Mouse (Mus musculus): ENCODE results near the gene Morn4.
A peak's percentile ranks its signal among the peaks of the same experiment; 100 is the strongest.
"Not testable (repeated sequence)": the region's sequence is repeated elsewhere in the genome, so short reads cannot be mapped to it uniquely, and the experiment has no call there.

Morn4 gene

DNA sequence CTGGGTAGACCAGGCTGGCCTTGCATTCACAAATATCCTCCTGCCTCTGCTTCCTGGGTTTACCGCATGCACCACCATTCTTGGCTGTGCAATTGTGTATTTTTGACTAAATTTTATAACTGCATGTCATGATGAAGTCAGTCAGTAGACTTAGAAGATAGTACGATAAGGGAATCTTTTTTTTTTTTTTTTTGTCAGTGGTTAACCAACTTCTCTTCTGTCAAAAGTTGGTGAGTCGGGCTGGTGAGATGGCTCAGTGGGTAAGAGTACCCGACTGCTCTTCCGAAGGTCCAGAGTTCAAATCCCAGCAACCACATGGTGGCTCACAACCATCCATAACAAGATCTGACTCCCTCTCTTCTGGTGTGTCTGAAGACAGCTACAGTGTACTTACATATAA, 4.5 kb downstream of the Morn4 start:
- DNase-seq, result not testable (repeated sequence)

DNA sequence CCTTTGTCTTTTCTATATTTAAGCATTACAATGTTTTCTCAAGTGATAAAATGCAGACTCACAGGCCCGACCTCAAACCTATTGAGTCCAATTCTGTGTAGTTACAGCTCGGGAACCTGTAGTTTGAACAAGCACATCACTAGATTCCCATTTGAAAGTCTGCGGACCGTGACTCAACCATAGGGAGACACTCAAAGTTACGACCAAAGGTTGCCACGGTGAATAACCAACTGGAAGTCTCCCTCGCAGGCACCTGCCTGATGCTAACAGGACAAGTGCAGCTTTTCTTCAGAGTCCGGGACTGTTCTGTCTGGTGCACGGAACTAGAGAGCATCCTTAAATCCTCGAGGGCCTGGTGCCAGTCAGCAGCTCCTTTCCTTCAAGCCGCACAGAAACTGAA, 5.7 kb downstream of the Morn4 start:
- DNase-seq, result no peak

GRCm38 (mm10) chr19:42079950-42080349, 6.2 kb downstream of the Morn4 start:
- peak in 1 of 2 experiments; percentile 56 for DNase-seq

DNA sequence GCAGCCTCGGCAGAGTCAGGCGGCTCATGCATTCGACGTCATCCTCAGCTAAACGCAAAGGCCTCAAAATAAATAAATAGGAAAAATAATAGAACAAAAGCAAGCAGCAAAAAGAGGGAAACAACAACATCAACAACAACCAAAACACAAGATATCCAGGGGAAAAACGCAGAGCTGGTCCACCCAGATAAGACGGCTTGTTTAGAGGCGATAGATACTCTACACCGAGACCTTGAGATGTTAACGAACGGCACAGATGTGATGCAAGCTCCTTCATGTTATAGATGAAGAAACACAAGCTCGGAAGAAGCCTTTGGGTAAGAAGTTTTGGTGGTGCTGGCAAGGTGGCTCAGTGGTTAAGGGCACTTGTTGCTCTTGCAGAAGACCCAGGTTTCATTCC, 7.2 kb downstream of the Morn4 start:
- DNase-seq, result no peak

GRCm38 (mm10) chr19:42078566-42078965, 7.6 kb downstream of the Morn4 start:
- DNase-seq, result no peak

DNA sequence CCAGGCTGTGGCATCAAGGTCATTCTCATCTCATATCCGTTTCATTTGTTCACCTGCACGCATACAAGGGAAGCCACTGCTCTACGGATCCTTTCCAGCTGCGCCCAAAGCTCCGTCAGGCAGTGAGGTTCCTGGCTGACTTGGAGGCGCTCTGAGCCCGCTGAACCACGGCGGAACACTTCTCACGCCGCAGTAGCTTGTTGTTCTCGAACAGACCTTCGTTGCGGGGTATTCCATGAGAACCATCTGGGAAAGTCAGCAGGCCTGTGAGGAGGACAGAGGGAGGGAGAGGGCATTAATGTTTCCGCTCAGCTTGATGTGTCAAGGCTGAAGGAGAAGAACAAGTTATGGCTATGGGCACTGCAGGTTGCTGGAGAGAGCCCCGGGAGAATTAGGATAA, 10.2 kb downstream of the Morn4 start:
- no peak for DNase-seq

DNA sequence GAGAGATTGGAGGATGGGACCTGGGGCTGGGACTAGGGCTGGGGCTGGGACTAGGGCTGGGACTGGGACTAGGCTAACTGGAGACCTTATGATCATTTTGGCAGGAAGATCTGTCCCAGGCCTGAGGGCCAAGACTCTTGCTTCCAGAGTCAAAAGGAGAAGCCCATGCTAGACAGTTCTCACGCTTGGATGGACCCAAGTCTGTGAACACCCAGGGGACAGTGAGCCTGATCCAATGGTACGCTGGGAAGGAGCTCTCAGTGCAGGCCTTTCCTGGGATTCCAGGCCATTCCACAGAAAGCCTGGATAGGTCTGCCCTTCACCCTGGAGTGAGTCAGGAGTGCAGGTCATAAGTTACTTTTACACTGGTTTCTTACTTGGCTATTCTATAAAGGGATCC, 11.1 kb downstream of the Morn4 start:
- no peak for DNase-seq

DNA sequence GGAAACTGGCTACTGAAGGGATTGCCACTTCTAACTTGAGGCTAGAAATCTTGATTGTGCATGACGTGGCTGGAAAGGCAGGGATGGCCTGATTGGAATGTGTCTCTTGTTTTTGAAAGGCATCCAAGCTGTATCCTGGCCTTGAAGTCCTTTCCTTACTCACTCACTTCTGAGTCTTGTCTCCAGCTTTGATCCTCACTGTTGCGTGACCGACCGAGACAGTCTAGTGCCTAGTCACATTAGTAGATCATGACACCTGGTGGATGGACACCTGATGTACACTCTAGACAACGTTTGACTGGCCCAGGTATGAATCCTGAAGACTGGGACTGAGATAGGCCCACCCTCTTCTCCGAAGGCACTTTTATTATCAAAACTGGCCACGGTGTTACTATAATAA, 13.4 kb downstream of the Morn4 start:
- DNase-seq, result peak; percentile 69 to 76

- DNase-seq, result peak; percentile 76 to 88
These were observed 14.1 kb downstream of the Morn4 start for GRCm38 (mm10) chr19:42071886-42072608.

GRCm38 (mm10) chr19:42071221-42071620, 14.9 kb downstream of the Morn4 start:
- DNase-seq, result no peak

GRCm38 (mm10) chr19:42069241-42069525, 17.0 kb downstream of the Morn4 start:
- peak in 1 of 2 experiments; percentile 55 for DNase-seq

DNA sequence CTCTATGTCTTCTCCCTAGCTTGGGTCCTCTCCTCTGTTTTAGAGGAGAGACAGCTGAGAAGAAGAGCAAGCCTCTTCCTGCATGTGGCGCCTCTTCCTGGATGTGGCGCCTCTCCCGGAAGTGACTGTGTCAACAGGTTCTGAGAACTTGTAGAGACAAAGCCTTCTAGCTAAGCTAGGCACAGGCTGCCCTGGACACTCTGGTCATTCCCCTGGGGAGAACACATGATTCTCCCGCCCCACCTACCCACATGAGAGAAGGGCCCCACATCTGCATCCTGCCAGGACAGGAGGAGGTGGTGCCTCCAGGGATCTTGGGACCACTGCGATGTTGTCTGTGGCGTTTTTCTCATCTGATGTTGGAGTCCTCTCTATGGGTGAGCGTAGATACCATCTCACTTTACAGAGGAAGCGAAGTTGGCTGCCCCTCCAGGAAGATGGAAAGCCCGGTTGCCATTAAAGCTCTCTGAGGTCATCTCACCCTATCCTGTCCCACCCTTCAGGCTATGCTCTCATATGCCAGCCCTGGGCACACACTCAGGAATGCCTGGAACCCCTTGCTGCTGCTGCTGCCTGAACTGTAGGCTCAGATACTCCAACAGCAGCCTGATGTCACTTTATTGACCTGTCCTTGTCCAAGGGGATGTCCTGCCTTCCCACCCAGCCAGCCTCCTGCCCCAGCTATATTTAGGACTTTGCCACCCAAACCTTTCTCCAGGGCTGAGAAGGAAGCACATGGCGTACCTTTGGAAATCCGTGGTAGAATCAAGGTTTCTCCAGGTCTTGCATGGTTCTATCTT, 17.5 kb downstream of the Morn4 start:
- DNase-seq, result no peak

- peak; percentile 63 to 79 for DNase-seq
These were observed 24.7 kb downstream of the Morn4 start for GRCm38 (mm10) chr19:42061443-42061842.

GRCm38 (mm10) chr19:42058426-42058825, 27.7 kb downstream of the Morn4 start:
- DNase-seq, result no peak

DNA sequence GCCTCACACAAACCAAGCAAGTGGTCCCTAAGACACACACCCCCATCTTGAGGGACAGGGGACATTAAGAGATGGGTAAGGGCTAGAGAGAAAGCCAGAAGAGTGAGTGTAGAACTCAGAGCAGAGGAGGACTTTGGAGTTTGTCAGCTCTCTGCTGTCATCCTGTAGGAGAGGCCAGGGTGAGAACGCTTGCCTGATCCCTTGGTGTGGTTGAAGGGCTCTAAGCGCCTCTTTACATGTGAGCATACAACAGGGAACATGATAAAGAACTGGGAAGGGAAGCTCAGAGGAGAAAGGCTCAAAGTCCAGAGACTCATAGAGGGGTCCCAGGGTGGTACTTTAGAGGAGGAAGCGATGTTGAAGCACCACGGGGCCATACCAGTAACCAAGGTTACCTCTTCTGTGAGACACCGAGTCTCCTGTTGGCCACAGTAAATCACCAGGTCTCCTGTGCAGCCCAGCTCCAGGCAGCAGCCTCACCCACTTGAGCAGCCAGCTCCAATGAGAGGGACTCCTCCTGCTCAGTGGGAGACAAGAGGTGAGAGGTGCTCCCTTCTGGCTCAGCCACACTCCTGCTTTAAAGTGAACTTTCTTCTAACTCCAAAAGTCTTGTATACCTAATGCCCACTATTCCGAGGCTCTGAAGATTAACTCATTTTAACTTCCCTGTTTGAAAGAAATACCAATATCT, 29.3 kb downstream of the Morn4 start:
- DNase-seq, result no peak

DNA sequence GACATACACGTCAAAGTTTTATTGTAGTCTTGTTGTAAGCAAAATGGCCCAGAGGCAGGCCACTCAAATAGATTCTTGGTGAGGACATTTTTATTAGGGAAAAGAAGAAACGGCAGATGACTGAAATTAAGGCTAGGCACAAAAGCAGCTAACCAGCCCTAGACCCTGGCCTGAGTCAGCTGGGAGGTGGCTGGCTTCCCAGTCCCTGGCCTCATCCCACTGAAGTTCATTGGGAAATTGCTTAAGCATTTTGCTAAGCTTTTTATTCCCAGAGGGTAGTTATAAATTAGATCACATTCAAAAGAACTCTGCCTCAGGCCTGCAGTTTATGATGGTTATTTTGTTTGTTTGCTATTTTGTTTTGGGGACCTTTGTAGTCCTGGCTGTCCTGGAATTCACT, 30.3 kb downstream of the Morn4 start:
- DNase-seq, result no peak

DNA sequence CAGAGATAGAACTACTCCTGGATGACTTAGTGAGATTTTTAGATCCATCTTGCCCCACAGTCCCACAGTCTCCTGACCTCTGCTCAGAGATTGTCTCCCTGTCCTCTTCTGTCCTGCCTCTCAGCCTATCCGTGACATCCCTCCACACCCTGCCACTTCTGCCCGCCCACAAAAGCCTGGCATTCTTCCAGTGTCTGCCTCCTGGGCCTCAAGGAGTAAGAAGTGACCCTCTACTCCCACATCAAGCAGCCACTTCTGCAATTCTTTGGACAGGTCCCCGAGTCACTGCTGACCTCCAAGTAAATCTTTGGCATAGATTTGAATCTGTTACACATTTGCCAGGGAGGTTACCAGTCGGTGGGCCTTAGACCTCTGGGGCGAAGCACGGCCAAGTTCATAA, 31.9 kb downstream of the Morn4 start:
- peak; percentile 86 to 93 for DNase-seq

- no peak for DNase-seq
These were observed 34.2 kb downstream of the Morn4 start, which contains the start of gene 4933411K16Rik for GRCm38 (mm10) chr19:42051948-42052347. 4933411K16Rik (plus strand) TSS chr19:42052248.

DNA sequence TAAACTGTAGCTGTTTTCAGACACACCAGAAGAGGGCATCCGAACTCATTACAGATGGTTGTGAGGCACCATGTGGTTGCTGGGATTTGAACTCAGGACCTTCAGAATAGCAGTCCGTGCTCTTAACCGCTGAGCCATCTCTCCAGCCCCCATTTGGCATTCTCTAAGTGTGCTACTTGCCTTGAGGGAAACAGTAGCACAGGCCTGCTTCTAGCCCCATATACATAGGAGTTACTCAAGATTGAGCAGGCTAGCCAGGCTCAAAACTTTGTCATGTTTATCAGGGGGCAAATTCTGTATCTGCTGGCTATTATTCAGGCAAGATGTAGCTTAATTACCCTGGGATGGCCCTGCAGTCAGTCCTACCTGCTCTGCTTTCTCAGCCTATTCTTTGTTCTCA, 34.8 kb downstream of the Morn4 start:
- no peak for DNase-seq

DNA sequence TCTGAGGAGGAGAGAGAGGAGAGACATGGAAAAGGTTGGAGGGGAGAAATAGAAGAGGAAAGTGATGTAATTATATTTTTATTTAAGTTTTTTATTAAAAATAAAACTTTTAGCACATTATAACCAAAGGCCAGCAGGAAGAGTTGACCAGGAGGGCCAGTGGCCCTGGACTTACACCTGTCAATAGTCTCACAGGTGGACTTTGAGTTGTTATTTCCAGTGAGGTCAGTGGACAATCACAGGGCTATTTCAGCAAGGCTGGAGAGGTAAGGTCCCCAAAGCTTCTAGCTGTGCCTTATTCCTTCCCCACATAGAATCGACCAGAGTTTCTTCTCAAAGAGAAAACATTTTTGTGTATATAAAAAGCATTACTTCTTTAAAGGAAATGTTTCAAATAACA, 35.9 kb downstream of the Morn4 start:
- no peak for DNase-seq

- peak; percentile 93 for DNase-seq
These were observed 40.7 kb downstream of the Morn4 start, which contains the start of gene Hoga1 for GRCm38 (mm10) chr19:42045269-42046102. Hoga1 (plus strand) TSS chr19:42045610.

- no peak for DNase-seq
These were observed 42.2 kb downstream of the Morn4 start for GRCm38 (mm10) chr19:42043988-42044387.

GRCm38 (mm10) chr19:42038310-42038709, 47.8 kb downstream of the Morn4 start:
- no peak for DNase-seq

Measured in kidney, adult 8-10 months (tissue).